8 mouse cellular contexts compared by ENCODE assay signal in genomic region chr2:131321192-131321591, GRCm38 (mm10). TPM values are rescaled to one million over a fixed set of nuclear protein-coding genes. Genes with fewer than 3 reads are reported as not detected.
DNase-seq lines count a peak whose midpoint lies in the region; ATAC-seq and TF ChIP-seq lines count a peak whose summit lies in the region.
"Not testable (repeated sequence)": the region's sequence is repeated elsewhere in the genome, so short reads cannot be mapped to it uniquely, and the experiment has no call there.

No protein-coding gene starts in this region.

- not testable (repeated sequence) for H3K9me3 ChIP-seq in kidney, postnatal 0 days (replicated peaks; ENCODE audit: low read length)

- H3K4me3 ChIP-seq in kidney, postnatal 0 days (replicated peaks; ENCODE audit: low read depth, low read length); liver, adult 2 months (ENCODE audit: insufficient read depth, low read depth, low read length): not testable (repeated sequence)

- TF ChIP-seq POLR2A in liver, adult 2 months (IDR thresholded peaks at IDR 0.05; ENCODE audit: extremely low read depth, insufficient read depth, low read length): not testable (repeated sequence)

- not testable (repeated sequence) for H3K4me2 ChIP-seq in kidney, postnatal 0 days (ENCODE audit: low read length)

- TF ChIP-seq CTCF in kidney, postnatal 0 days (IDR thresholded peaks at IDR 0.05; ENCODE audit: low read depth); liver, adult 2 months (IDR thresholded peaks at IDR 0.05; ENCODE audit: low read depth, low read length): not testable (repeated sequence)

- H3K36me3 ChIP-seq in kidney, postnatal 0 days (ENCODE audit: insufficient read depth, low read length); liver, adult 2 months (ENCODE audit: control insufficient read depth, insufficient read depth, low read length): not testable (repeated sequence)

- H3K79me2 ChIP-seq in liver, adult 2 months (ENCODE audit: control insufficient read depth, insufficient read depth, low read length): not testable (repeated sequence)

- not testable (repeated sequence) for H3K27ac ChIP-seq in kidney, postnatal 0 days
- H3K27ac ChIP-seq in liver, adult 2 months (replicated peaks; ENCODE audit: insufficient read depth, low read depth, low read length): peak overlapping the region; percentile 45; the same call in 1 of the 2 replicates

- H3K9ac ChIP-seq in kidney, postnatal 0 days (ENCODE audit: low read depth, low read length); liver, adult 2 months (ENCODE audit: low read depth, low read length): not testable (repeated sequence)

- not testable (repeated sequence) for H3K4me1 ChIP-seq in kidney, postnatal 0 days (replicated peaks; ENCODE audit: insufficient read depth, low read length)
- peaks cover 10% of the 10 kb centered on the region for H3K4me1 ChIP-seq in liver, adult 2 months (ENCODE audit: control insufficient read depth, insufficient read depth, low read length)

- WGBS in kidney, postnatal 0 days: 33% methylated on average over 3 of the region's 3 CpGs
- WGBS in liver, adult 2 months: 18% methylated on average over 3 of the region's 3 CpGs

- peak; percentile 91 for DNase-seq in 416B (ENCODE audit: low read depth)
- DNase-seq in adrenal gland, postnatal 10 days: peak; percentile 51
- DNase-seq in cerebellum, postnatal 36 days: peak; percentile 47 to 64
- DNase-seq in heart, adult 18-20 months: peak; percentile 56 to 77
- DNase-seq in kidney, postnatal 0 days (ENCODE audit: low spot score): peak; percentile 28
- peak; percentile 68 for DNase-seq in liver, adult 2 months (ENCODE audit: extremely low read depth, low read depth, low spot score)
- peak; percentile 38 to 48 for DNase-seq in spleen, postnatal 36 days (ENCODE audit: low spot score in 2 of 2)

- not testable (repeated sequence) for ATAC-seq in kidney, postnatal 0 days (replicated peaks; ENCODE audit: low FRiP score, low read depth)
- ATAC-seq in megakaryocyte-erythroid progenitor cell, adult 5-6 weeks (replicated peaks; ENCODE audit: low FRiP score, low TSS enrichment, poor library complexity, severe bottlenecking): peak; percentile 48

- H3K27me3 ChIP-seq in kidney, postnatal 0 days (ENCODE audit: insufficient read depth, low read length); liver, adult 2 months (ENCODE audit: control insufficient read depth, insufficient read depth, low read length): not testable (repeated sequence)

RNA-seq across cellular contexts. Expression of gene Rnf24, which starts 31.5 kb away (rescaled TPM):
- total RNA-seq in adrenal gland, postnatal 10 days (2021): 1 to 10 TPM; 9.3 to 10.0 TPM
- 1 to 10 TPM; 3.9 to 4.1 TPM for total RNA-seq in heart, adult 18-20 months (2021)
- polyA plus RNA-seq in kidney, postnatal 0 days (2015; fragmentation: Nextera tagmentation; extraction: Ambion mirVana): 2.6 and 2.9 TPM in 2 replicates
- total RNA-seq in liver, adult 2 months (2014; rRNA removed): 2.1 and 2.9 TPM in 2 replicates
- 1.5 and 2.3 TPM in 2 replicates for polyA plus RNA-seq in liver, adult 2 months (2012; rRNA removed)
- total RNA-seq in megakaryocyte-erythroid progenitor cell, adult 5-6 weeks (2014; fragmentation: Nextera tagmentation): 1.7 and 2.8 TPM in 2 replicates
- 0.61 and 0.84 TPM in 2 replicates for total RNA-seq in megakaryocyte-erythroid progenitor cell, adult 5-6 weeks (2017)

RNA-seq across cellular contexts. Expression of gene Pank2, which starts 58.9 kb away (rescaled TPM):
- 10 to 100 TPM; 52.7 to 57.7 TPM for total RNA-seq in adrenal gland, postnatal 10 days (2021)
- total RNA-seq in heart, adult 18-20 months (2021): 10 to 100 TPM; 21.4 to 23.1 TPM
- 32.1 and 36.7 TPM in 2 replicates for polyA plus RNA-seq in kidney, postnatal 0 days (2015; fragmentation: Nextera tagmentation; extraction: Ambion mirVana)
- total RNA-seq in liver, adult 2 months (2014; rRNA removed): 16.0 and 16.2 TPM in 2 replicates
- 6.1 and 6.6 TPM in 2 replicates for polyA plus RNA-seq in liver, adult 2 months (2012; rRNA removed)
- 47.4 and 52.7 TPM in 2 replicates for total RNA-seq in megakaryocyte-erythroid progenitor cell, adult 5-6 weeks (2014; fragmentation: Nextera tagmentation)
- 56.3 and 94.8 TPM in 2 replicates for total RNA-seq in megakaryocyte-erythroid progenitor cell, adult 5-6 weeks (2017)

Comparison
In these comparisons a context has a peak if more than half of its experiments do, and no peak if none do; other contexts are left out.
1. DNase-seq: peak in every context shown above with its lines; median percentile 91 in 416B; 68 in liver, adult 2 months; 66 in heart, adult 18-20 months; 56 in cerebellum, postnatal 36 days; 51 in adrenal gland, postnatal 10 days; 43 in spleen, postnatal 36 days; 28 in kidney, postnatal 0 days.